Mouse (Mus musculus) megakaryocyte, embryonic 14.5 days (primary cell): ENCODE data around the gene Colca2. TPM values are rescaled to one million over a fixed set of nuclear protein-coding genes. Genes with fewer than 3 reads are reported as not detected.

Source experiments
- H3K27me3 ChIP-seq: replicated peaks from 2 replicates; pipeline ENCODE3; 2012; ENCODE audit warnings: inconsistent platforms
- H3K36me3 ChIP-seq: replicated peaks from 2 replicates; pipeline ENCODE3; 2012; ENCODE audit warnings: low read length, inconsistent platforms, mixed read lengths
- H3K4me1 ChIP-seq: 2 replicates; pipeline ENCODE4 v1.6.1; 2012; ENCODE audit warnings: inconsistent platforms
- H3K4me3 ChIP-seq: replicated peaks from 2 replicates; pipeline ENCODE3; 2012; ENCODE audit warnings: moderate library complexity, mild to moderate bottlenecking, inconsistent platforms
- H3K9me3 ChIP-seq: 2 replicates; pipeline ENCODE4 v1.6.1; 2012; ENCODE audit warnings: inconsistent platforms
- FLI1 ChIP-seq: IDR thresholded peaks from 2 replicates; pipeline ENCODE4 v1.6.1; 2012; ENCODE audit warnings: low read length, inconsistent platforms, mixed read lengths
- GATA1 ChIP-seq: IDR thresholded peaks from 3 replicates; pipeline ENCODE4 v1.6.1; 2012; ENCODE audit warnings: mixed read lengths, low read length, inconsistent platforms, borderline replicate concordance
- polyA plus RNA-seq: library from polyadenylated mRNA; stranded (reverse); fragments of >175 nt; gene quantifications from 2 replicates; pipeline ENCODE4 v1.2.3, GENCODE M21; 2012; ENCODE audit warnings: low replicate concordance; ENCODE audit not compliant: insufficient read depth

Gene Colca2
- polyA plus RNA-seq, 1 experiment, result not detected

DNA sequence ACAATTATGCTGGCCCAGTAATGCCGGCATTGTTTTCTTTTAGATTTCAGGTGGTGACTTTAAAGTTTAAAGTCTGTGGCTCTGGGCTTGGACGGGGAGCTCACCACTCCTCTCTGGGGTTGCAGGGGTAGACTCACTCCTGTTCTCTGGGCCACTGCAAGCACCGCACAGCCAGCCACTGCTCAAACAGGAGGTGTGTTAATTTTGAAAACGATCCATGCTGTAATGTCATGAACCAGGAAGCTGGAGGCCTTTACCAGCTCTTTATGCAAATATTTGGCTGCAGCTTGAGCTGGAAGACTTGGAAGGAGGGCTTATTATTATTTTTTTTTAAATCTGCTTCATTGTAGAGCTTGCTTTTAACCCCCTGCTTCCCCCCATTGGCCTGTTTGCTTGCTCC is 3.7 kb downstream of the Colca2 start:
- H3K36me3 ChIP-seq, result no peaks in the 10 kb centered on the region
- peaks cover 46% of the 10 kb centered on the region for H3K27me3 ChIP-seq
- no peak overlapping the region for H3K4me3 ChIP-seq
- TF ChIP-seq FLI1, result no peak
- no peak for TF ChIP-seq GATA1
- H3K9me3 ChIP-seq, result no peaks in the 10 kb centered on the region
- H3K4me1 ChIP-seq, result peaks cover 22% of the 10 kb centered on the region

DNA sequence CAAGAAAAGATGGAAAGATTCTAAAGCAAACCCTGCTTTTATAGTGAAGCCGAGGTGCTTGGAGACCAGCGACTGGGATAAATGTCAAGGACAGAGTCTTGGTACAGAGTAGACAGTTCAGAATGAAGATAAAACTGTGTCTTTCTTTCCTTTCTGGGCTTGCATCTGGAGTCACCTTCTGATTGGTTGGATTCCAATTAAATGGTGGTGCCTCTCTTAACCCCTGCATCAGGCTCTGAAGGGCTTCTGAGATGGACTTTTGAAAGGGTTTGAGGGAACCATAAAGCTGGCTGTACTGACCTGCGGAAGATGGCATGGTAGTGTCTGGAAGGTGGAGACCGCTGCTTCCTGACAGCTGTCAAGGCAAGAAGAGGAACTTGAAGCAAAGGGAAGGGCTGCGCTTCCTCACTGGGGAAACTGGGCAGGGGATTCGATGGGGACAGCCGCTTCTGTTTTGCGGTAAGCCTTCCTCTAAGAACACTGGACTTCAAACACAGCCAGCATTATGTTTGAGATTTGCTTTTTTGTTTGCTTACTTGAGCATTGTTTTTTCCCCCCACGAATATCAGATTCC is 4.7 kb downstream of the Colca2 start:
- no peaks in the 10 kb centered on the region for H3K9me3 ChIP-seq
- H3K36me3 ChIP-seq, result no peaks in the 10 kb centered on the region
- H3K4me1 ChIP-seq, result peaks cover 14% of the 10 kb centered on the region
- peaks cover 36% of the 10 kb centered on the region for H3K27me3 ChIP-seq
- TF ChIP-seq GATA1 (no peak), FLI1 (no peak)
- peak overlapping the region; percentile 46 for H3K4me3 ChIP-seq

DNA sequence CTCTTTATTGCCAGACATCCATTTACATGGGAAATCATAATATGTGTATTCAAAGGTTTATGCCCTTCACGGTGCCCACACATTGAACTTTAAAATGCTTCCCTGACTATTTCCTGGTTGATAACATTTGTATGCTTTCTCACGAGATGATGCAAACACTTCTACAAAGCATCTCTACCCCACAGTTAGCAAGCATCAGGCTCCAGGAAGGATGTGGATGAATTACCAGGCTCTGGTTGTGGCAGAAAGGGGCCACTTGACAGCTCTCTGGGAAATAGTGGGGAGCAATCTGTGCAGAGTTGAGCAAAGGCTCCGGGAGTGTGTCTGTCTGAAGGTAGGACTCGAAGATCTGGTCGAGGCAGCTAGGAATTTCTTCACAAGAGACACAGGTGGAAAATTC is 6.3 kb downstream of the Colca2 start:
- peaks cover 23% of the 10 kb centered on the region for H3K27me3 ChIP-seq
- no peak for TF ChIP-seq GATA1

DNA sequence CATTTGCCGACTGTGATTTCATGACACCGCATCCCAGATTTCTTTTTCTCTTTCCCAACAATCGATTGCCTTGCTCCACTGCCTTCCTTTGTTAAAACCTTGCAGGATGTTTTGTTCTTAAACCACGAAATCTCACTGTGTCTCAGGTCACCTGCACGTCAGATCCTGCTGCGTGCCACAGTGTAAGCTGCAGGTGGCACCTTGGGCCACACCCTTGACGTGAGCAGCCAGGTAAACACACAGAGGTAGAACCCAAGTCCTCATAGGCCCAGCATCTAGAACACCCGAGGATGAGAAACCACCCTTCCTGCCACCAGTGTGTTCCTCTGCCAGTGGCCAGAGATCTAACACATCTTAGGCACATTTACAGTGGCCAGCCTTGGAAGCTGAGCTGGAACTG is 7.3 kb downstream of the Colca2 start:
- no peak for TF ChIP-seq GATA1
- TF ChIP-seq FLI1, result no peak
- Histone ChIP-seq H3K36me3 (no peaks in the 10 kb centered on the region), H3K9me3 (no peaks in the 10 kb centered on the region), H3K4me1 (peaks cover 7% of the 10 kb centered on the region), H3K27me3 (peaks cover 16% of the 10 kb centered on the region), H3K4me3 (no peak overlapping the region)

More for the DNA sequence above, 6.3 kb downstream of the Colca2 start:
- H3K9me3 ChIP-seq, result no peaks in the 10 kb centered on the region
- H3K36me3 ChIP-seq, result no peaks in the 10 kb centered on the region
- no peak overlapping the region for H3K4me3 ChIP-seq
- H3K4me1 ChIP-seq, result peaks cover 7% of the 10 kb centered on the region

DNA sequence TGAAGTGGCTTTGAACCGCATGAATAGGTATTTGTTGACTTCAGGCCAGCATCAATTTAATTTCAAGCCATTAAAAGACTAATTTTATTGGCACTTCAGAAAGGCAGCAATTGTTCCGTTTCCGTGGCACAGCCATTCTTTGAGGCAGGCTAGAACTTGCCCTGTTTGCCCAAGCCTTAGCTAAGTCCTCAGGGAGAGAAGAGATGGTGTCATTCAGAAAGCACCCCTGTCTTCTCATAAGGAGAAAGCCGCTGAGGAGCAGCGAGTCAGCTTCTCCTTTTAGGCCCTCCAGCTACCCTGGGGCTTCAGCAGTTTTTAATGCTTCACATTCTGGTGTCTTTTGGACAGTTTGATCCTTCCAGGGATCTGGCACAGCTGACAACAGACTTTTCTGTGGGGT is 9.5 kb downstream of the Colca2 start:
- TF ChIP-seq GATA1, result no peak
- TF ChIP-seq FLI1, result no peak

DNA sequence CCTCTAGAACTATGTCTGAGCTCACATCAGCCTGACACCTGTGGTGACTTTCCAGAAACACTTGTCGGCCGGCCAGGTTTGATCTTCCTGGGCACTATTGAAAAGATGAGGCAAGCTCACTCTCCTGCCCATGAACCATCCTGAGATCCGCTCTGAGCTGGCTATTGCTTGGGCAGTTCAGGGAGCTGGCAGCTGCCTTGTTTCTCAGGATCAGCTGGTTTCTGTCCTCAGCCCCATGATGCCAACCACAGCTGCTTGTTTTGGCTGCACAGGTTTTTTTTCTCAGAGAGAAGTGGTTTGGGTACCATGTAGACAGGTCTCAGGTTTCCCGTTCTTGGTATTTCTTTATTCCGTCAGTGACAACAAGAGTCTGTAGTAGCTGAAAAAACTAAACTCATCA is 19.9 kb downstream of the Colca2 start:
- no peaks in the 10 kb centered on the region for H3K4me1 ChIP-seq
- H3K4me3 ChIP-seq, result no peak overlapping the region
- TF ChIP-seq GATA1, result no peak
- H3K9me3 ChIP-seq, result peaks cover 11% of the 10 kb centered on the region
- H3K27me3 ChIP-seq, result no peaks in the 10 kb centered on the region
- H3K36me3 ChIP-seq, result no peaks in the 10 kb centered on the region

More for the DNA sequence above, 9.5 kb downstream of the Colca2 start:
- no peaks in the 10 kb centered on the region for H3K36me3 ChIP-seq
- no peak overlapping the region for H3K4me3 ChIP-seq
- H3K9me3 ChIP-seq, result no peaks in the 10 kb centered on the region
- H3K27me3 ChIP-seq, result peaks cover 13% of the 10 kb centered on the region
- peaks cover 6% of the 10 kb centered on the region for H3K4me1 ChIP-seq

DNA sequence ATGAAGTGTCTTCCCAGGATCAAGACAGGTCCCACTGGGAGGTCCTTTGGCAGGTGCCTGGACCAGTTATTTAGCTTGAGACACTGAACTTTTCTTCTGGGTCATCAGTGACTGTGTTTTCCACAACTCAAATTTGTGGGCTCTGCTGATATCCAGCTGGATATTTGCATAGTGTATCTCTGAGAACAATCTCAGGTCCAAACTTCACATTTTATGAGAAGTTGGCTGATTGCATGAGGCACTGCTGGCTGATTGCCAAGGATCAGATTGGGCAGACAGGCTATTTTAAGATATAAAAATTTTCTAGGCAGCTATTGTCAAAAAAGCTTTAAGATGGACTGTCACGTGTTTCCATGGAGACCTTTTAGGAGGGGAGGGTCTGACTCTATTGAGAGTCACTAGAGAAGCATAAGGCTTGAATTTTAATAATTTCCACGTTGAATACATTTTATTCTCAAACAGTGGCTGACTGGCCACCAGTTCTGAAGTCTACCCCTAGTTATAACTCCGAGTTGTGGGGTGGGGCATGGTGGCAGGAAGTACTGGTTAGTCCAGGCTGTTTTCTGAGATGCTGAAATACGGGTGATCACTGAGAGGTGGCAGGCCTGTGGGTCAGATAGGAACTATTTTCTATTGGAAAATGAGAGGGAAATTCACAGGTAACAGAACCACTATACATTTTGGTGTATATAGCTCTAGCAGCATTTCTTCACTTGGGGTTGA is 21.4 kb downstream of the Colca2 start:
- TF ChIP-seq FLI1, result no peak
- TF ChIP-seq GATA1, result no peak
- no peaks in the 10 kb centered on the region for H3K27me3 ChIP-seq
- H3K4me3 ChIP-seq, result no peak overlapping the region
- no peaks in the 10 kb centered on the region for H3K4me1 ChIP-seq
- H3K36me3 ChIP-seq, result no peaks in the 10 kb centered on the region
- H3K9me3 ChIP-seq, result peaks cover 7% of the 10 kb centered on the region

DNA sequence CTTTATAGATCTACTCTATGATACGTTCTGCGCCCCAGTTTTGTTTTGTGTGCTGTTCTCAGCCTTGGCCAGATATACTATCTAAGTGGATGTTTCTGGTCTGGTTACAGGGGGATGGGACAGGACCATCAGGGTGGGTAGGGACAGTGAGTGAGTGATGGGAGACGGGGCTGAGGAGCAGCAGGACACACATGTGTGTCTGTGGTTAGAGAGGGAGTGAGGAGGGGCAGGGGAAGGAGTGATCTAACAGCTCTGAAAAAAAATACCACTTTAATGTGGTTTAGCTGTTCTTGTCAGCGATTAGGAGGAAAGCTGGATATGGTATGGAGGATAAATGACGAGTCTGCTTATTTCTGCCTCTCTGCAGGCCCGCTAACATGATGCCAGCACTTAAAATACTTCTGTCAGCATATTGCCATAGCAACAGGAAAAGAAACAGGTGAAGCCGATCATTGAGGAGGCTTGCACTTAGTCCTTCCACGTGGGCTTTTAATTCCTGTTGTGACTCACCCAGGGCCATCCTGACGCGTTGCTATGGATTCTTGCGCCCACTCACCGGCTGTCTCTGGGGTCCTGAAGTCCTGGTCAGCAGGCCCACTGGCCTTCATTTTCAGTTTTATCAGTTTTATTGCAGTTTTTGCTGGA is 39.5 kb downstream of the Colca2 start:
- Histone ChIP-seq H3K36me3 (no peaks in the 10 kb centered on the region), H3K4me3 (no peak overlapping the region), H3K4me1 (peaks cover 9% of the 10 kb centered on the region), H3K27me3 (peaks cover 2% of the 10 kb centered on the region), H3K9me3 (no peaks in the 10 kb centered on the region)
- no peak for TF ChIP-seq FLI1
- TF ChIP-seq GATA1, result no peak

DNA sequence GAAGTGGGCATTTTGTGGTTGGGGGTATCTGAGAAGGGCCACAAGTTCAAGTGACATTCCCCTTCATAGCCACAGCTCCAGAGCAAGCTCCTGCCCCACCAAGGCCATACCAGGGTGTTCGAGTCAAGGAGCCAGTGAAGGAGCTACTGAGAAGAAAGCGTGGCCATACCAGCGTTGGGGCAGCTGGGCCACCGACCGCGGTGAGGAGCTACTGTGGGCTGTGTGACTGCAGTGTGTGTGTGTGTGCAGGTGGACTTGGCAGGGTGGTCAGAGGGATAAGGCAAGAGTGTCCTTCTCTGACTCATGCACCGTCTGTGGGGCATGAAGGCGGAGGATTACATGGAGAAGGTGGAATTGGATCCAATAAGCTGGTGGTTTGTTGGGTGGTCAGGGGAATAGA is 46.2 kb downstream of the Colca2 start:
- Histone ChIP-seq H3K27me3 (peaks cover 11% of the 10 kb centered on the region), H3K36me3 (no peaks in the 10 kb centered on the region), H3K4me3 (peak overlapping the region; percentile 43), H3K9me3 (no peaks in the 10 kb centered on the region), H3K4me1 (no peaks in the 10 kb centered on the region)
- TF ChIP-seq FLI1 (no peak), GATA1 (no peak)

DNA sequence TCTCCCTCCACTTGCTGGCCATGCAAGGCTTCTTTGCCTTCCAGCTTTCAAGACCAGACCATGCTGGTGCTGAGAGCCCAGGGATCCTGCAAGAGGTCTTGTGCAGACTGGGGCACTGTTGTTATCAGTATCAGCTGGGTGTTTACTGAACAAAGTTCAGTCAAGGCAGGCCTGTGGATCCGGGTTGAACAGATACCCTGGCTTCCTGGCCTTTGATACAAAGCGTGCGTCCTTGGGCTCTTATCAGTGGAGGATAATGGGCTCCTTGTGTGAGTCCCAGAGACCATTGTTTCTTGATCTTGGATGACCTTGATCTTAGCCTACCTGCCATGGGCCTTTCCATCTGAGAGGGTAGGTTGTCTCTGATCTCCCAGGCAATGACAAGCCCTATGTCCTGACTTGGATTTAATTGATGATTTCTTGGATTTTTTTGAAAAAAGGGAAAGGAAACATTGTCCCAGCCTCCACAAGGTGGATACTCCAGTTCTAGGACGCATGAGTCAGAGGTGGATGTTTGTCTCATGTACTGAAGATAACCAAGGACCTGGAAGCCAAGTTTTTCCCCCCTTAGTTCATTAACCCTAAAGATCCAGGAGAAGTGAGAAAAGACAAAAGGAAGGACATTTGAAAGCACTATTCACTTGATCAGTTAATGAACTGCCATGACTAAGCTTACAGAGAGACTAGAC is 47.5 kb downstream of the Colca2 start:
- TF ChIP-seq GATA1, result no peak
- no peak for TF ChIP-seq FLI1
- H3K4me3 ChIP-seq, result no peak overlapping the region
- no peaks in the 10 kb centered on the region for H3K4me1 ChIP-seq
- no peaks in the 10 kb centered on the region for H3K9me3 ChIP-seq
- H3K36me3 ChIP-seq, result no peaks in the 10 kb centered on the region
- H3K27me3 ChIP-seq, result peaks cover 11% of the 10 kb centered on the region
